Mouse (Mus musculus) embryonic facial prominence, embryonic 13.5 days (tissue): ENCODE results near the gene Tmem265. TPM values are rescaled to one million over a fixed set of nuclear protein-coding genes. Genes with fewer than 3 reads are reported as not detected.

Experiments used
- ATAC-seq: fragments of 200-750 bp; cut with Nextera tagmentation; 2 replicates; pipeline ENCODE4 v1.8.0; 2017; ENCODE audit warnings: low read depth; ENCODE audit not compliant: insufficient number of reproducible peaks, insufficient read depth, low FRiP score, low TSS enrichment
- H3K27ac ChIP-seq: fragments of 300-500 bp; sonication (generic); 2 replicates; pipeline ENCODE4 v1.5.1; 2015; ENCODE audit warnings: moderate library complexity, mild to moderate bottlenecking, inconsistent platforms
- H3K27me3 ChIP-seq: fragments of 300-500 bp; sonication (generic); 2 replicates; pipeline ENCODE4 v1.6.1; 2015; ENCODE audit warnings: mild to moderate bottlenecking, inconsistent platforms
- H3K36me3 ChIP-seq: fragments of 300-500 bp; sonication (generic); 2 replicates; pipeline ENCODE4 v1.6.1; 2015; ENCODE audit warnings: mild to moderate bottlenecking, inconsistent platforms
- H3K4me1 ChIP-seq: fragments of 300-500 bp; sonication (generic); 2 replicates; pipeline ENCODE4 v1.6.1; 2015; ENCODE audit warnings: inconsistent platforms
- H3K4me2 ChIP-seq: fragments of 300-500 bp; sonication (generic); 2 replicates; pipeline ENCODE4 v1.6.1; 2015; ENCODE audit warnings: moderate library complexity, mild to moderate bottlenecking, inconsistent platforms
- H3K4me3 ChIP-seq: fragments of 300-500 bp; sonication (generic); 2 replicates; pipeline ENCODE4 v1.5.1; 2015; ENCODE audit warnings: mild to moderate bottlenecking, inconsistent platforms
- H3K9ac ChIP-seq: fragments of 300-500 bp; sonication (generic); 2 replicates; pipeline ENCODE4 v1.6.1; 2015; ENCODE audit warnings: mild to moderate bottlenecking, inconsistent platforms
- H3K9me3 ChIP-seq: fragments of 300-500 bp; sonication (generic); 2 replicates; pipeline ENCODE4 v1.6.1; 2016; ENCODE audit warnings: inconsistent platforms
- WGBS: fragments of 180-500 bp; shearing (Covaris S2); methylation state at CpG from one replicate; pipeline ENCODE4 v1.1.7; 2015; ENCODE audit warnings: mixed read lengths; 5-methylcytosine and 5-hydroxymethylcytosine counted together
- polyA plus RNA-seq: library from polyadenylated mRNA; unstranded; fragments of >200 nt; fragmentation: Nextera tagmentation; extraction: Ambion mirVana; gene quantifications from 2 replicates; pipeline ENCODE4 v1.2.1, GENCODE M21; 2015

Gene Tmem265
- polyA plus RNA-seq, 1 experiment from 2014 or later: 7.0 TPM

DNA sequence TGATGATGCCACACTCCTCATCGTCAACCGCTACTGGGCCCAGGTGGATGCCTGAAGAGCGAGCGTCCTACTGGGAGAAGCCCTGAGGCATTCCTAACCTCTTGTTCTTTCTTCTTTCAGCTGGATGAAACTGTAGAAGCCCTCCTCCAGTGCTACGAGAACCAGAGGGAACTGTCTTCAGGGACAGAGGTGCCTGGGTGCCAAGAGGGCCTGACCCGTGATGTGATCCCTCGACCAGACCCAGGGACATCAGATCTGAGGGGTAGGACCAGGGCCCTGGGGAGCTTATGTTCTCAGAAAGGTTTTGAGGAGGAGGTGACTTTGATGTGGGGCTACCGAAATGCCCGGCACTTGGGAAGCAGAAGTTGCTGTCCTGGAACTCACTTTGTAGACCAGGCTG lies 28.4 kb downstream of the Tmem265 start:
- Histone ChIP-seq H3K27me3 (no peaks in the 10 kb centered on the region), H3K9me3 (no peaks in the 10 kb centered on the region), H3K27ac (no peak overlapping the region), H3K36me3 (peaks cover 63% of the 10 kb centered on the region), H3K4me1 (peaks cover 15% of the 10 kb centered on the region), H3K9ac (peak overlapping the region; percentile 91), H3K4me3 (peak overlapping the region; percentile 91), H3K4me2 (peak overlapping the region; percentile 90)
- no peak for ATAC-seq
- WGBS: 84% methylated on average over 9 of the region's 9 CpGs

DNA sequence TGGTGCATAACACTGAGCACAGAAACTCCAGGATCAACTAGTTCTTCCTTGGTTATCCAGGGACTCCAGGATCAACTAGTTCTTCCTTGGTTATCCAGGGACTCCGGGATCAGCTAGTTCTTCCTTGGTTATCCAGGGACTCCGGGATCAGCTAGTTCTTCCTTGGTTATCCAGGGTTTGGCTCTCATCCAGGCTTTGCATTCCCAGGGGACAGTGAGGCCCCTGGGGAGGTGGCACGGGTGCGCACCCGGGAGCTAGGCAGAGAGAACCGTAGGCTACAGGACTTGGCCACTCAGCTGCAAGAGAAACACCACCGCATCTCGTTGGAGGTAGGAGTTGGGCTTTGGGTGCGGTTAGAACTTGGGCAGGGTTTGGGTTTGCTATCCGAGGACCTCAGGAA lies 29.9 kb downstream of the Tmem265 start:
- Histone ChIP-seq H3K9me3 (no peaks in the 10 kb centered on the region), H3K9ac (no peak overlapping the region), H3K27ac (no peak overlapping the region), H3K36me3 (peaks cover 67% of the 10 kb centered on the region), H3K4me3 (no peak overlapping the region), H3K4me1 (peaks cover 15% of the 10 kb centered on the region), H3K4me2 (no peak overlapping the region), H3K27me3 (no peaks in the 10 kb centered on the region)
- WGBS: 93% methylated on average over 10 of the region's 10 CpGs
- no peak for ATAC-seq

DNA sequence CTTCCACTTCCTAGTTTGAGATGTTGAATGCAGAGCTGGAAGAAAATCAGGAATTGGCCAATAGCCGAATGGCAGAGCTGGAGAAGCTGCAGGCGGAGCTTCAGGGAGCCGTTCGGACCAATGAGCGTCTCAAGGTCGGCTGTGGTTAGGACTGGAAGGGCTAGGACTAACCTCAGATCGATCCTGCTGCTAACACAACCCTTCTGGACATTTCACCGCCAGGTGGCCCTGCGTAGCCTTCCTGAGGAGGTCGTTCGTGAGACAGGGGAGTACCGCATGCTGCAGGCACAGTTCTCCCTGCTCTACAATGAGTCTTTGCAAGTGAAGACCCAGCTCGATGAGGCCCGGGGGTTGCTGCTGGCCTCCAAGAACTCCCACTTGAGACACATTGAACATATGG lies 31.4 kb downstream of the Tmem265 start:
- Histone ChIP-seq H3K27me3 (no peaks in the 10 kb centered on the region), H3K27ac (no peak overlapping the region), H3K9ac (no peak overlapping the region), H3K4me3 (no peak overlapping the region), H3K4me2 (no peak overlapping the region), H3K9me3 (no peaks in the 10 kb centered on the region), H3K36me3 (peaks cover 82% of the 10 kb centered on the region), H3K4me1 (peaks cover 9% of the 10 kb centered on the region)
- 90% methylated on average over 14 of the region's 14 CpGs for WGBS
- ATAC-seq: no peak

DNA sequence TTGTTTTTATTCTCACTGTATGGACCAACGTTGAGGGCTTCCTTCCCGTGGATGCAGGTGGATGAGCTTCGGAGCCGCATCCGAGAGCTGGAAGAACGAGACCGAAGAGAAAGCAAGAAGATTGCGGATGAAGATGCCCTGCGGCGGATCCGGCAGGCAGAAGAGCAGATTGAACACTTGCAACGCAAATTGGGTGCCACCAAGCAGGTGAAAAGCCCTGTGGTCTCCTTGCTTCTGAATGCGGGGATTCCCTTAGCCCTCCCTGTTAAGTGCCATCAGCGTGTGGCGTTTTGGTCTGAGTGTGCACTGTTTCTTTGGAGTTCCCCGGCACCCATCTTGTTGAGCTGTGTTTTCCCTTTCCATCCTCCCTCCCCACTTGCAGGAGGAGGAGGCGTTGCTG lies 35.6 kb downstream of the Tmem265 start:
- Histone ChIP-seq H3K4me1 (no peaks in the 10 kb centered on the region), H3K9ac (no peak overlapping the region), H3K9me3 (no peaks in the 10 kb centered on the region), H3K4me3 (no peak overlapping the region), H3K36me3 (peaks cover 99% of the 10 kb centered on the region), H3K4me2 (no peak overlapping the region), H3K27ac (no peak overlapping the region), H3K27me3 (no peaks in the 10 kb centered on the region)
- no peak for ATAC-seq
- WGBS: 96% methylated on average over 17 of the region's 17 CpGs

DNA sequence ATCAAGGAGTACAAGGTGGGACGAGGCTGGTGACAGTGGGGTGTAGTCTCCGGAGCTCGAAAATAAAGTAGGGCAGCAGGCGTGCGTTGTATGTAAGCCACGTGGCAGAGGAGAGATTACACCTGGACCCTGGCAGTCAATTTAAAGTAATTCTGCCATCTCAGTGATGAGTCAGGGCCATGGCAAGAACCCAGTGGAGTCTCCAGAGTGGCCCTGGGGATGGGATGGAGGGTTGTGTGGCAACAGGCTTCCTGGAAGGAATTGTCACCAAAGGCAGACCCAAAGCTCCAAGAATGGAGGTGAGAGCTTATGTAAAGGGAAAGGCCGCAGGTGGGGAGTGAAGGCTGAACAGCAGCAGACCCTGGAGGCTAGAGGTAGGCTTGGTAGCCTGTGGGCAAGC lies 39.4 kb downstream of the Tmem265 start:
- no peak overlapping the region for H3K4me2 ChIP-seq
- no peaks in the 10 kb centered on the region for H3K4me1 ChIP-seq
- no peak for ATAC-seq
- H3K9me3 ChIP-seq: no peaks in the 10 kb centered on the region
- H3K9ac ChIP-seq: no peak overlapping the region
- no peak overlapping the region for H3K4me3 ChIP-seq
- 95% methylated on average over 7 of the region's 7 CpGs for WGBS
- no peaks in the 10 kb centered on the region for H3K27me3 ChIP-seq
- peaks cover 93% of the 10 kb centered on the region for H3K36me3 ChIP-seq
- no peak overlapping the region for H3K27ac ChIP-seq

DNA sequence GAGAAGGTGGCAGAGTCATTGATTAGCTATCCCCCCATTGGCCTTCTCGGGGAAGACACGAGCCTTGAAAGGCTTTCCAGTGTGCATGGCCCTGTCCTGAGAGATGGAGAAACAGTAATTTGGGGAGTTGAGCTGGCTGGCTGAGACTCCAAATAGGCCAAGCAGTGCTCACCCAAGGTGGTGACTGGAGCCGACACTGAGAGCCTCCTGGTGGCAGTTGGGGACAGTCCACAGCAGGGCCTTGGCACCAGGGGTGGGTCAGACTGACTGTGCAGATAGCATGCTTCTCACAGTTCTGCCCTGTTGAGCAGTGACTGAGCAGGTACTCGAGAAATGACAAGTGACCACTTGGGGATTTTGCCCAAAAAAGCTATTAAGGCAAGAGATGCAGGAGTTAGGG lies 40.5 kb downstream of the Tmem265 start:
- Histone ChIP-seq H3K36me3 (peaks cover 89% of the 10 kb centered on the region), H3K4me2 (no peak overlapping the region)
- 77% methylated on average over 4 of the region's 4 CpGs for WGBS

DNA sequence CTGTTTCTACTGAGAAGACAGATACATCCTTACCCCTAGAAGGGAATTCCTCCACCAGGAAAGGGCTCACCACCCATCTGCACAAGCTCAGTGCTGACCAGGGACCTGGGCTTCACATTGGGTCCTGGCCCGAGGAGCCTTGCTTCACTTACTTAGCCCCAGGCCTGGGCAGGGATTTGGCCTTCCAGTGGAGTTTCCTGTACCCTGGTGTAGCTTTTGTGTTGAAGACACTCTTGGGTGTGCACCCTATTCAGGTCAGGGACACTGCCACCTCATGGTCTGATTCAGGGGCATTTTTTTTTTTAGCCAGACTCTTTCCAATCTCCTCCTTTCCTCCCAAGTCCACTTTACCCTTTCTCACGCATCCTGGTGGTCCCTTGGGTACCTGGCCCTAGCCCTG lies 41.7 kb downstream of the Tmem265 start:
- Histone ChIP-seq H3K36me3 (peaks cover 89% of the 10 kb centered on the region), H3K9me3 (no peaks in the 10 kb centered on the region), H3K4me2 (no peak overlapping the region), H3K9ac (no peak overlapping the region), H3K27me3 (no peaks in the 10 kb centered on the region), H3K4me1 (no peaks in the 10 kb centered on the region), H3K4me3 (no peak overlapping the region), H3K27ac (no peak overlapping the region)
- no peak for ATAC-seq
- 91% methylated on average over 2 of the region's 2 CpGs for WGBS

More for the DNA sequence above, 40.5 kb downstream of the Tmem265 start:
- H3K9me3 ChIP-seq: no peaks in the 10 kb centered on the region
- no peak overlapping the region for H3K27ac ChIP-seq
- no peaks in the 10 kb centered on the region for H3K4me1 ChIP-seq
- no peak overlapping the region for H3K9ac ChIP-seq
- no peak for ATAC-seq
- no peaks in the 10 kb centered on the region for H3K27me3 ChIP-seq
- no peak overlapping the region for H3K4me3 ChIP-seq

DNA sequence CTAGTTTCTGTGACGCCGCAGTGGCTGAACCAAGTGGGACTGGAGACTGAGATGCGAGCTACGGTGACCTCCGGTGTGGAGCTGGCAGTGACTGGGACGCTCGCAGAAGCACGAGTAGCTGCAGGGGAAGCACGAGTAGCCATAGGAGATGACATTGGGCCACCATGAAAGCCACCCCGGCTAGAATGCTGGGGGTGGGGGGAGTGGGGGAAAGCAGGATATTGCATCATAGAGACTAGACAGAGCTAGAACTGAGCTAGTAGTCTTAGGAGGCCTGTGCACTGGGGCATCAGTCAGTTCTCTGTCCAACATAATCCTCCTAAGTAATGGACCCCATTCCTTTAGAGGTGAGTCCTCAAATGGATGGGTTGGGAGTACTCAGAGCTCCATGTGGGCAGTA lies 43.1 kb downstream of the Tmem265 start:
- no peak for ATAC-seq
- no peaks in the 10 kb centered on the region for H3K9me3 ChIP-seq
- H3K36me3 ChIP-seq: peaks cover 90% of the 10 kb centered on the region
- H3K27me3 ChIP-seq: no peaks in the 10 kb centered on the region
- no peak overlapping the region for H3K4me3 ChIP-seq
- no peak overlapping the region for H3K4me2 ChIP-seq
- 91% methylated on average over 10 of the region's 10 CpGs for whole genome bisulfite sequencing
- no peak overlapping the region for H3K27ac ChIP-seq
- no peaks in the 10 kb centered on the region for H3K4me1 ChIP-seq
- no peak overlapping the region for H3K9ac ChIP-seq

DNA sequence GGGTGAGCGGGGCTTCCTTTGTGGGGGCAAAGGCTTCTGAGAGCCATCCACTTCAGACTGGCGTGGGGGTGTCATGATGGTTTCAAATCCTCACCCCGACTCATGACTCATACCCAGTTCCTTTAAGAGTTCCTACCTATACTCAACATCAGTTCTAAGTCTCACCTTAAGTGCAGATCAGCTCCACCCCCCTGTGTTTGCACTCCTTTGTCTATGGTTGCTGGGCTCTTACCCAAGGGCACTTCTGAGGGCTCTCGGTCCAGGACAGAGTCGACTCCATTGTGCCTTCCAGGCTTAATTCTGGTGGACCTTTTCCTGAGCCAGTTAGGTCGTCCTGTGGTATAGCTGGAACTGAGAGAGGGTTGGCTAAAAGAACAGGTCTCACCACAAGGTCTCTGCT lies 46.0 kb downstream of the Tmem265 start:
- WGBS: 88% methylated on average over 6 of the region's 6 CpGs
- no peak for ATAC-seq
- H3K9ac ChIP-seq: no peak overlapping the region
- H3K4me3 ChIP-seq: no peak overlapping the region
- no peak overlapping the region for H3K27ac ChIP-seq
- H3K27me3 ChIP-seq: no peaks in the 10 kb centered on the region
- H3K36me3 ChIP-seq: peaks cover 90% of the 10 kb centered on the region
- H3K4me1 ChIP-seq: no peaks in the 10 kb centered on the region
- H3K9me3 ChIP-seq: no peaks in the 10 kb centered on the region
- no peak overlapping the region for H3K4me2 ChIP-seq

DNA sequence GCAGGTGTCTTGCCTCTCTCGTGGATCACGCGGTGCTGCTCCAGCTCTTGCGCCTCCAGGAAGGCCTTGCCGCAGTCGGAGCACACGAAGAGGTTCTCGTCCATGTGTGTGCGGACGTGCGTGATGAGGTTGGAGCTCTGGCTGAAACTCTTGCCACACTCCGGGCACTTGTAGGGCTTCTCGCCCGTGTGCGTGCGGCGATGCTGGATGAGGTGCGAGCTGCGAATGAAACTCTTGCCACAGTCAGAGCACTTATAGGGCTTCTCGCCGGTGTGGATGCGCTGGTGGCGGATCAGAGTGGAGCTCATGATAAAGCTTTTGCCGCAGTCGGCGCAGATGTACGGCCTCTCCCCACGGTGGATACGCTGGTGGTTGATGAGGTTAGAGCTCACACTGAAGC lies 49.8 kb downstream of the Tmem265 start:
- ATAC-seq: no peak

DNA sequence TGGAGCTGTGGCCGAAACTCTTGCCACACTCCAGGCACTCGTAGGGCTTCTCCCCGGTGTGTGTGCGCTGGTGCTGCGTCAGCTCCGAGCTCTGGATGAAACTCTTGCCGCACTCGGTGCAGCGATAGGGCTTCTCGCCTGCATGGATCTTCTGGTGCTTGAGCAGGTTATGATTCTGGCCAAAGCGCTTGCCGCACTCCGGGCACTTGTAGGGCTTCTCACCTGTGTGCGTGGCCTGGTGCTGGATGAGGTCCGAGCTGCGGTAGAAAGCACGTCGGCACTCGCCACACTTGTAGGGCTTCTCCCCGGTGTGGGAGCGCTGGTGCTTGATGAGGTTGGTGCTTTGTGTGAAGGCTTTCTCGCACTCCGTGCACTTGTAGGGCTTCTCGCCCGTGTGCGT lies 50.4 kb downstream of the Tmem265 start:
- 96% methylated on average over 26 of the region's 26 CpGs for WGBS
- no peak for ATAC-seq
- no peak overlapping the region for H3K4me2 ChIP-seq
- peaks cover 63% of the 10 kb centered on the region for H3K36me3 ChIP-seq
- no peaks in the 10 kb centered on the region for H3K9me3 ChIP-seq
- peaks cover 14% of the 10 kb centered on the region for H3K4me1 ChIP-seq
- H3K9ac ChIP-seq: no peak overlapping the region
- no peak overlapping the region for H3K27ac ChIP-seq
- H3K27me3 ChIP-seq: no peaks in the 10 kb centered on the region
- H3K4me3 ChIP-seq: no peak overlapping the region

More for the DNA sequence above, 49.8 kb downstream of the Tmem265 start:
- H3K9ac ChIP-seq: no peak overlapping the region
- H3K27me3 ChIP-seq: no peaks in the 10 kb centered on the region
- H3K4me1 ChIP-seq: peaks cover 9% of the 10 kb centered on the region
- H3K4me3 ChIP-seq: no peak overlapping the region
- H3K36me3 ChIP-seq: peaks cover 67% of the 10 kb centered on the region
- 97% methylated on average over 29 of the region's 29 CpGs for WGBS
- no peak overlapping the region for H3K4me2 ChIP-seq
- no peaks in the 10 kb centered on the region for H3K9me3 ChIP-seq
- H3K27ac ChIP-seq: no peak overlapping the region

DNA sequence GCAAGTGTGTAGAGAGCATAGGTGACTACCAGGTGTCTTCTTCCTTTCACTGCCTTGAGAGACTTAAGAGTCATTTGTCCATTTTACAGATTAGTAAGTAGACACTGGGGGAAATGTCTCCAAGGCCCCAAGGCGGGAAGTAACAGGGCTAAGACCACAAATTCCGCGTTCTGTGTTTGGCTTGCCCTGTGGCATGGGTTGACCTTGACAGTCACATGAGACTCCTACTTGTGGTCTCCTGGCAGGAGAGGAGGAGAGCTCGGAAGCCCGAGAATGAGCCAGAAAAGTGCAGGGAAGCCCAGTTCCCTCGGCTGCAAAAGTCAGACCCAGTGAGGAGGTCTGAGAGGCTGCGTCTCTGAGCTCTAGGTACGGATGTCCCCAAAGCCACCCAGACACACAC lies 52.3 kb downstream of the Tmem265 start:
- Histone ChIP-seq H3K9me3 (no peaks in the 10 kb centered on the region), H3K9ac (peak overlapping the region; percentile 94), H3K4me2 (peak overlapping the region; percentile 86), H3K27me3 (no peaks in the 10 kb centered on the region), H3K4me3 (peak overlapping the region; percentile 100), H3K4me1 (peaks cover 14% of the 10 kb centered on the region), H3K27ac (no peak overlapping the region), H3K36me3 (peaks cover 44% of the 10 kb centered on the region)
- ATAC-seq: no peak
- 86% methylated on average over 8 of the region's 8 CpGs for WGBS

DNA sequence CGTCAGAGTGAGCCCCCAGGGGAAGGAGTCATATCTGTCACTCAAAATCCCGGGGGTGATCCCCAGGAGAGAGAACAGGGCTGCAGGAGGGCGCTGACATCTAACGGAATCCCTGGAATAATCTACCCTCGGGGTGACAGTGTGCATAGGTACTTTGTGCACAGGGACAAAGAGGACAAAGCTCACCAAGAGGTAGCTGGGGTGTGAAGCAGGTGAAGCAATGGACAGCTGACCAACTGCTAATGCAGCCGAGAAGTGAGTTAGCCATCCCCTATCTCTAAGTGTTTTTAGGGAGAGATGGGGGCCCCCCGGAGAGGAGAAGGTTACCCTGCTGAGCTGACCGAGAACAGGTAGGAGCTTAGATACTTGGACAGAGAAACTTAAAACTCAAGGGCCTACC lies 52.9 kb downstream of the Tmem265 start:
- Histone ChIP-seq H3K9ac (peak overlapping the region; percentile 94), H3K9me3 (no peaks in the 10 kb centered on the region), H3K4me1 (peaks cover 14% of the 10 kb centered on the region), H3K4me3 (peak overlapping the region; percentile 100), H3K4me2 (peak overlapping the region; percentile 86), H3K36me3 (peaks cover 38% of the 10 kb centered on the region), H3K27me3 (no peaks in the 10 kb centered on the region), H3K27ac (peak overlapping the region; percentile 85)
- ATAC-seq: no peak
- WGBS: 16% methylated on average over 8 of the region's 8 CpGs
